9 mouse cellular contexts compared by ENCODE assay signal in the genomic region with DNA sequence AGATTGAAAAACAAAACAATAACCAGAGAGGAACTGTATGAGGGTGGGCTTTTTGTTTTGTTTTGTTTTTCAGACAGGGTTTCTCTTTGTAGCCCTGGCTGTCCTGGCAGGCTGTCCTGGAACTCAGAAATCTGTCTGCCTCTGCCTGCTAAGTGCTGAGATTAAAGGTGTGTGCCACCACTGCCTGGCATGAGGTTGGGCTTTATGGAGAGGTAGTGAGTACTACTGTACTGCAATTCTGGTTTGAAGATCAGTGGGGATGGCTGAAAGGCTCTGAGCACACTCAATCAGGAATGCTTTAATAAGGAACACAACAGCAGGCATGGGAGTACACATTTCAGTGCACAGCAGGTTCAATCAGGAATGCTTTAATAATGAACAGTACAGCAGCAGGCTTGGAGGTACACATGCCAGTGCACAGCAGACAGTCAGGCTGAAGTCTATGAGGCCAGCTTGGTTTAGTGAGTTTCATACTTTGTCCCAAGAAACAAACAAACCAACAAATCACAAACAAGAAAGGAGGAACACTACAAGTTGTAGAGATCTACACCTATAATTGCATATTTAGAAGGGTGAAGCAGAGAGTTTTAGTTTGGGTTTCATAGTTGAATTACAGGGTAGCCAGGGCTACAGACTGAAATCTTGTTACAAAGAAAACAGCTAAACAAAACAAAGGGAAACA. TPM values are rescaled to one million over a fixed set of nuclear protein-coding genes. Genes with fewer than 3 reads are reported as not detected.
DNase-seq lines count a peak whose midpoint lies in the region; ATAC-seq and TF ChIP-seq lines count a peak whose summit lies in the region.
"Had no signal": no experiment of that assay in that cellular context is flagged by ENCODE, and none has a peak within 500 bp of the region (broad histone marks: within the 10 kb centered on the region; RNA-seq: fewer than 3 reads in every experiment).

No protein-coding gene starts in this region.

- peaks cover 18% of the 10 kb centered on the region; the same call in 1 of the 2 replicates for H3K4me1 ChIP-seq in heart, embryonic 11.5 days (ENCODE audit: control insufficient read depth, insufficient read depth, low read length)
- H3K4me1 ChIP-seq in intestine, embryonic 15.5 days (replicated peaks) = peaks cover 16% of the 10 kb centered on the region; the same call in 1 of the 2 replicates
- 0 out of 2 replicates have a peak, but pooled peaks cover 2% of the 10 kb centered on the region for H3K4me1 ChIP-seq in stomach, postnatal 0 days (replicated peaks; ENCODE audit: control insufficient read depth, insufficient read depth)

- 0 out of 2 replicates have a peak overlapping the region, but pooled peaks have one; percentile 34 for H3K9ac ChIP-seq in heart, embryonic 11.5 days (ENCODE audit: low read depth, low read length)
- H3K9ac ChIP-seq in intestine, embryonic 15.5 days = no peak overlapping the region
- H3K9ac ChIP-seq in stomach, postnatal 0 days (ENCODE audit: low read length) = no peak overlapping the region

- H3K27me3 ChIP-seq in heart, embryonic 11.5 days (ENCODE audit: control insufficient read depth, insufficient read depth, low read length) = no peaks in the 10 kb centered on the region
- no peaks in the 10 kb centered on the region for H3K27me3 ChIP-seq in intestine, embryonic 15.5 days (replicated peaks)
- no peaks in the 10 kb centered on the region for H3K27me3 ChIP-seq in stomach, postnatal 0 days (ENCODE audit: control insufficient read depth, insufficient read depth, low read length)

- TF ChIP-seq CTCF in stomach, postnatal 0 days (IDR thresholded peaks at IDR 0.05; ENCODE audit: low read depth) = no peak

- no peak for ATAC-seq in heart, embryonic 11.5 days (replicated peaks; ENCODE audit: insufficient number of reproducible peaks, low FRiP score, low TSS enrichment)
- ATAC-seq in intestine, embryonic 15.5 days = no peak
- no peak for ATAC-seq in stomach, postnatal 0 days (ENCODE audit: low FRiP score, low TSS enrichment)
- ATAC-seq: lung, postnatal 0 days had no signal

- DNase-seq in heart, adult 18-20 months = no peak
- peak; percentile 38 to 44 for DNase-seq in spleen, postnatal 10 days (ENCODE audit: low spot score in 2 of 2)
- DNase-seq in spleen, postnatal 36 days (ENCODE audit: low spot score in 2 of 2) = no peak
- DNase-seq in stomach, postnatal 0 days (ENCODE audit: low spot score) = no peak
- DNase-seq in right cerebral cortex, postnatal 25 days = no peak
- DNase-seq in right cerebral cortex, postnatal 10 days (ENCODE audit: low spot score in 2 of 2) = no peak

- H3K4me3 ChIP-seq in heart, embryonic 11.5 days (ENCODE audit: low read depth, low read length) = no peak overlapping the region; the same call in 1 of the 2 replicates
- H3K4me3 ChIP-seq in intestine, embryonic 15.5 days (replicated peaks) = no peak overlapping the region
- no peak overlapping the region for H3K4me3 ChIP-seq in stomach, postnatal 0 days (ENCODE audit: low read depth, low read length)

- peak overlapping the region; percentile 91 for H3K27ac ChIP-seq in heart, embryonic 11.5 days (ENCODE audit: low read depth, low read length)
- H3K27ac ChIP-seq in intestine, embryonic 15.5 days = peak overlapping the region; percentile 65
- H3K27ac ChIP-seq in stomach, postnatal 0 days (replicated peaks) = peak overlapping the region; percentile 20; the same call in 1 of the 2 replicates

- H3K4me2 ChIP-seq in heart, embryonic 11.5 days = peak overlapping the region; percentile 37
- H3K4me2 ChIP-seq in intestine, embryonic 15.5 days (replicated peaks) = peak overlapping the region; percentile 6; the same call in 1 of the 2 replicates
- 0 out of 2 replicates have a peak overlapping the region, but pooled peaks have one; percentile 9 for H3K4me2 ChIP-seq in stomach, postnatal 0 days (replicated peaks; ENCODE audit: low read depth)

- no peaks in the 10 kb centered on the region for H3K36me3 ChIP-seq in heart, embryonic 11.5 days (ENCODE audit: control insufficient read depth, insufficient read depth, low read length)
- H3K36me3 ChIP-seq in intestine, embryonic 15.5 days = no peaks in the 10 kb centered on the region
- H3K36me3 ChIP-seq in stomach, postnatal 0 days (ENCODE audit: control insufficient read depth, insufficient read depth, low read length) = no peaks in the 10 kb centered on the region

- no peak for TF ChIP-seq EP300 in stomach, postnatal 0 days (optimal IDR thresholded peaks at IDR 0.05)

- H3K9me3 ChIP-seq in heart, embryonic 11.5 days (replicated peaks; ENCODE audit: control insufficient read depth, low read length) = no peaks in the 10 kb centered on the region
- H3K9me3 ChIP-seq in intestine, embryonic 15.5 days = no peaks in the 10 kb centered on the region
- H3K9me3 ChIP-seq in stomach, postnatal 0 days (ENCODE audit: control insufficient read depth, low read length) = no peaks in the 10 kb centered on the region

RNA-seq across cellular contexts. Expression of a gene that starts 2.1 kb away (rescaled TPM):
- 42.3 and 51.7 TPM in 2 replicates for polyA plus RNA-seq in heart, embryonic 11.5 days (2014; fragmentation: Nextera tagmentation; extraction: Ambion mirVana)
- 10 to 100 TPM; 51.2 to 52.9 TPM for total RNA-seq in heart, adult 18-20 months (2021)
- polyA plus RNA-seq in intestine, embryonic 15.5 days (2015; fragmentation: Nextera tagmentation; extraction: Ambion mirVana) = 98.7 and 101 TPM in 2 replicates
- 32.0 and 48.7 TPM in 2 replicates for polyA plus RNA-seq in stomach, postnatal 0 days (2015; fragmentation: Nextera tagmentation; extraction: Ambion mirVana)

RNA-seq across cellular contexts. Expression of a gene that starts 8.0 kb away (rescaled TPM):
- 2.9 and 4.6 TPM in 2 replicates for polyA plus RNA-seq in heart, embryonic 11.5 days (2014; fragmentation: Nextera tagmentation; extraction: Ambion mirVana)
- 1 to 10 TPM; 2.4 to 2.5 TPM for total RNA-seq in heart, adult 18-20 months (2021)
- polyA plus RNA-seq in intestine, embryonic 15.5 days (2015; fragmentation: Nextera tagmentation; extraction: Ambion mirVana) = 5.2 and 6.2 TPM in 2 replicates
- 1.7 and 4.2 TPM in 2 replicates for polyA plus RNA-seq in stomach, postnatal 0 days (2015; fragmentation: Nextera tagmentation; extraction: Ambion mirVana)

RNA-seq across cellular contexts. Expression of a gene that starts 9.3 kb away (rescaled TPM):
- polyA plus RNA-seq in heart, embryonic 11.5 days (2014; fragmentation: Nextera tagmentation; extraction: Ambion mirVana) = 0.44 and 1.3 TPM in 2 replicates
- total RNA-seq in heart, adult 18-20 months (2021) = 1 to 10 TPM; 2.0 to 4.1 TPM
- polyA plus RNA-seq in intestine, embryonic 15.5 days (2015; fragmentation: Nextera tagmentation; extraction: Ambion mirVana) = 1.8 and 3.0 TPM in 2 replicates
- 0.67 and 0.79 TPM in 2 replicates for polyA plus RNA-seq in stomach, postnatal 0 days (2015; fragmentation: Nextera tagmentation; extraction: Ambion mirVana)

RNA-seq across cellular contexts. Expression of a gene that starts 9.5 kb away (rescaled TPM):
- polyA plus RNA-seq in heart, embryonic 11.5 days (2014; fragmentation: Nextera tagmentation; extraction: Ambion mirVana) = 1.3 and 2.6 TPM in 2 replicates
- total RNA-seq in heart, adult 18-20 months (2021) = 10 to 100 TPM; 10.2 to 10.9 TPM
- polyA plus RNA-seq in intestine, embryonic 15.5 days (2015; fragmentation: Nextera tagmentation; extraction: Ambion mirVana) = 4.2 and 4.5 TPM in 2 replicates
- 1.1 and 3.2 TPM in 2 replicates for polyA plus RNA-seq in stomach, postnatal 0 days (2015; fragmentation: Nextera tagmentation; extraction: Ambion mirVana)

RNA-seq across cellular contexts. Expression of a gene that starts 12.3 kb away (rescaled TPM):
- 2.3 and 6.5 TPM in 2 replicates for polyA plus RNA-seq in heart, embryonic 11.5 days (2014; fragmentation: Nextera tagmentation; extraction: Ambion mirVana)
- total RNA-seq in heart, adult 18-20 months (2021) = 10 to 100 TPM; 18.2 to 25.6 TPM
- polyA plus RNA-seq in intestine, embryonic 15.5 days (2015; fragmentation: Nextera tagmentation; extraction: Ambion mirVana) = 7.1 and 11.5 TPM in 2 replicates
- polyA plus RNA-seq in stomach, postnatal 0 days (2015; fragmentation: Nextera tagmentation; extraction: Ambion mirVana) = 4.9 and 10.5 TPM in 2 replicates

Comparison
In these comparisons a context has a peak if more than half of its experiments do, and no peak if none do; other contexts are left out.
1. DNase-seq: peak in spleen, postnatal 10 days (2 of 2); none in heart, adult 18-20 months (0 of 2), spleen, postnatal 36 days (0 of 2), stomach, postnatal 0 days (single experiment), right cerebral cortex, postnatal 25 days (single experiment) and right cerebral cortex, postnatal 10 days (0 of 2).
2. H3K27ac ChIP-seq: peak in every context shown above with its lines; median percentile 91 in heart, embryonic 11.5 days; 65 in intestine, embryonic 15.5 days; 20 in stomach, postnatal 0 days.
3. Peak in every context shown above with its lines, with median percentiles within 50 percentile points of each other: H3K4me2 ChIP-seq.